Mouse (Mus musculus): ENCODE data around the gene Tex37. TPM values are rescaled to one million over a fixed set of nuclear protein-coding genes. Genes with fewer than 3 reads are reported as not detected.

The Tex37 gene
- total and polyA plus RNA-seq, 3 experiments, result not detected

DNA sequence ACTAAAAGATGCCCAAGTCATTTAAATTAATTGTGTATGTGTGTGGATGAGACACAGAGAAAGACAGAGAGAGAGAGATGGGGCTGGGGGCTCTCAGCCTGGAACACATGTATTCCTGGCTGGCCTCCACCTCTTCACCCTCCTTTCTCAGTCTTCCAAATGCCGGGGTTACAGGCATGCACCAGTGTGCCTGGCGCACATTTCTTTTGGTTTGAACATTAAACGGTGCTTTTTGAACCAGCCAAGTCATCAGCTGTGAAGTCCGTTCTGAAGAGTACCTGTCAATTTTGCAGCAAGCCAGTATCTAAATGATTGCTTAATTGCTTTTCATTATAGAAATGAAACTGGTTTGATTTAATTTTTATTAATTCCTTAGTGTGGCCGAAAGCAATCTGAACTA lies 52.0 kb downstream of the Tex37 start:
- H3K9ac ChIP-seq (ENCODE audit: control insufficient read depth, low read depth, low read length, poor library complexity, severe bottlenecking), result no peak overlapping the region
- H3K27ac ChIP-seq (ENCODE audit: control insufficient read depth, low read depth, low read length), result no peak overlapping the region
- no peak for DNase-seq (ENCODE audit: low read depth, low spot score)
- no peak overlapping the region for H3K4me3 ChIP-seq (ENCODE audit: control insufficient read depth in 1 of 2, insufficient read depth in 1 of 2, low read depth in 2 of 2, low read length in 2 of 2)
- no peaks in the 10 kb centered on the region for H3K27me3 ChIP-seq (ENCODE audit: control insufficient read depth in 1 of 2, insufficient read depth in 2 of 2, low read length in 2 of 2)
- H3K36me3 ChIP-seq (ENCODE audit: control insufficient read depth in 1 of 2, insufficient read depth in 2 of 2, low read length in 2 of 2), result no peaks in the 10 kb centered on the region
- no peaks in the 10 kb centered on the region for H3K4me1 ChIP-seq (ENCODE audit: control insufficient read depth in 1 of 2, insufficient read depth in 2 of 2, low read length in 2 of 2)
- no peak for TF ChIP-seq USF1 (IDR thresholded peaks at IDR 0.05; ENCODE audit: low read depth, low read length)
- TF ChIP-seq MAX (IDR thresholded peaks at IDR 0.05; ENCODE audit: low read length), result no peak
- TF ChIP-seq ZNF384 (IDR thresholded peaks at IDR 0.05; ENCODE audit: low read depth, low read length), result no peak
- no peak for TF ChIP-seq CHD2 (IDR thresholded peaks at IDR 0.05; ENCODE audit: low read length)
- no peak for TF ChIP-seq UBTF (IDR thresholded peaks at IDR 0.05; ENCODE audit: borderline replicate concordance, insufficient read depth, low read depth, low read length)
- no peak for TF ChIP-seq HCFC1 (IDR thresholded peaks at IDR 0.05; ENCODE audit: low read depth, low read length)
- TF ChIP-seq ZC3H11A (IDR thresholded peaks at IDR 0.05; ENCODE audit: low read depth, low read length), result no peak
- TF ChIP-seq MXI1 (IDR thresholded peaks at IDR 0.05; ENCODE audit: low read depth, low read length), result no peak
- no peak for TF ChIP-seq RCOR1 (IDR thresholded peaks at IDR 0.05; ENCODE audit: low read depth, low read length)
- no peak for TF ChIP-seq POLR2A (IDR thresholded peaks at IDR 0.05; ENCODE audit: control insufficient read depth in 1 of 2, insufficient read depth in 1 of 2, low read depth in 1 of 2, low read length in 2 of 2, poor library complexity in 1 of 2)
- H3K9me3 ChIP-seq (replicated peaks; ENCODE audit: insufficient read depth, low read length), result no peaks in the 10 kb centered on the region
- H3K79me2 ChIP-seq (ENCODE audit: control insufficient read depth, insufficient read depth, low read length, poor library complexity), result peaks cover 2% of the 10 kb centered on the region; the same call in 1 of the 2 replicates

DNA sequence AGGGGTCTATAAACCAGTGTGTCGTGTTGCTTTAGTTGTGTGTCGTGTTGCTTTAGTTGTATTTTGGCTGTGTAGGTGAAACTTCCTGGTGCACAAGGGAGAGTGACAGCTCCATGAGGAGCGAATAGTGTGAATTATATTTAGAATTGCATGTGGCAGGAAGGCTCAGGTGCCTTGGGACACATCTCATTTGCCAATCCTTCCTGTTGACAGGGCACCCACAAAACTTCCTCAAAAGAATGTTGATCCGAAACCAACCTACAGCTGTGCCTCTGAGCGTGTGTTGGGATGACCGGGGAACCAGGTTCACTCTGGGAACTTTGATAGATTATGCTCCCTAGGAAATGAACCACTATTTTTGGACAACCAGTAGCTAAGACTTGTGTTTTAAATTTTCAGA lies 54.4 kb downstream of the Tex37 start:
- TF ChIP-seq USF2 (IDR thresholded peaks at IDR 0.05; ENCODE audit: borderline replicate concordance in 1 of 2, insufficient read depth in 1 of 2, low read depth in 1 of 2, low read length in 2 of 2) (no peak), POLR2AphosphoS5 (IDR thresholded peaks at IDR 0.05; ENCODE audit: borderline replicate concordance, low read depth, low read length) (no peak), CTCF (IDR thresholded peaks at IDR 0.05 in 2 of 3, conservative IDR thresholded peaks at IDR 0.05 in 1 of 3; ENCODE audit: control insufficient read depth in 1 of 3, insufficient read depth in 1 of 3, low read depth in 2 of 3, low read length in 3 of 3, poor library complexity in 1 of 3, severe bottlenecking in 1 of 3) (no peak), ELF1 (IDR thresholded peaks at IDR 0.05; ENCODE audit: low read depth, low read length) (no peak), ETS1 (IDR thresholded peaks at IDR 0.05; ENCODE audit: low read depth, low read length) (no peak), MAZ (IDR thresholded peaks at IDR 0.05; ENCODE audit: low read depth, low read length) (no peak), CHD2 (IDR thresholded peaks at IDR 0.05; ENCODE audit: low read length) (no peak), SMC3 (IDR thresholded peaks at IDR 0.05; ENCODE audit: low read depth, low read length) (no peak), TBP (IDR thresholded peaks at IDR 0.05; ENCODE audit: low read depth, low read length) (no peak), MYB (IDR thresholded peaks at IDR 0.05; ENCODE audit: low read depth, low read length) (no peak), MAX (IDR thresholded peaks at IDR 0.05; ENCODE audit: low read length) (no peak), MAFK (IDR thresholded peaks at IDR 0.05; ENCODE audit: borderline replicate concordance, low read depth, low read length) (no peak)
- no peak overlapping the region for H3K27ac ChIP-seq (ENCODE audit: control insufficient read depth, low read depth, low read length)
- no peak overlapping the region for H3K4me3 ChIP-seq (ENCODE audit: control insufficient read depth in 1 of 2, insufficient read depth in 1 of 2, low read depth in 2 of 2, low read length in 2 of 2)
- H3K79me2 ChIP-seq (ENCODE audit: control insufficient read depth, insufficient read depth, low read length, poor library complexity), result peaks cover 2% of the 10 kb centered on the region; the same call in 1 of the 2 replicates
- no peaks in the 10 kb centered on the region for H3K36me3 ChIP-seq (ENCODE audit: control insufficient read depth in 1 of 2, insufficient read depth in 2 of 2, low read length in 2 of 2)
- H3K9ac ChIP-seq (ENCODE audit: control insufficient read depth, low read depth, low read length, poor library complexity, severe bottlenecking), result no peak overlapping the region
- no peaks in the 10 kb centered on the region for H3K27me3 ChIP-seq (ENCODE audit: control insufficient read depth in 1 of 2, insufficient read depth in 2 of 2, low read length in 2 of 2)
- H3K9me3 ChIP-seq (replicated peaks; ENCODE audit: insufficient read depth, low read length), result no peaks in the 10 kb centered on the region
- DNase-seq (ENCODE audit: low read depth, low spot score), result no peak
- H3K4me1 ChIP-seq (ENCODE audit: control insufficient read depth in 1 of 2, insufficient read depth in 2 of 2, low read length in 2 of 2), result no peaks in the 10 kb centered on the region

Other genes starting within 250 kb of the Tex37 start
- 188 and 238 TPM in 2 replicates for gene Rpia, start 126.7 kb downstream of the Tex37 start, total RNA-seq (2012; rRNA removed)
- gene Rpia, start 126.7 kb downstream of the Tex37 start, polyA plus RNA-seq (2012; ENCODE audit: insufficient read depth in 1 of 2, insufficient read length in 2 of 2, low read depth in 1 of 2, low replicate concordance in 2 of 2, missing spikeins in 1 of 2), result 100 to 1,000 TPM in 1 of 2 experiments, 10 to 100 TPM in 1; 93.4 to 180 TPM
- gene Eif2ak3, start 74.4 kb downstream of the Tex37 start, total RNA-seq (2012; rRNA removed), result 9.0 and 9.1 TPM in 2 replicates
- 1 to 10 TPM in 1 of 2 experiments, not detected in 1; 9.9 TPM for gene Eif2ak3, start 74.4 kb downstream of the Tex37 start, polyA plus RNA-seq (2012; ENCODE audit: insufficient read depth in 1 of 2, insufficient read length in 2 of 2, low read depth in 1 of 2, low replicate concordance in 2 of 2, missing spikeins in 1 of 2)
- gene Foxi3, start 37.6 kb upstream of the Tex37 start, total RNA-seq (2012; rRNA removed), result not detected in 2 replicates
- not detected for gene Foxi3, start 37.6 kb upstream of the Tex37 start, polyA plus RNA-seq (2012; ENCODE audit: insufficient read depth in 1 of 2, insufficient read length in 2 of 2, low read depth in 1 of 2, low replicate concordance in 2 of 2, missing spikeins in 1 of 2)
- 0.08 and 0.16 TPM in 2 replicates for gene Thnsl2, start 225.5 kb upstream of the Tex37 start, total RNA-seq (2012; rRNA removed)
- under 1 TPM in 1 of 2 experiments, not detected in 1; 0.21 TPM for gene Thnsl2, start 225.5 kb upstream of the Tex37 start, polyA plus RNA-seq (2012; ENCODE audit: insufficient read depth in 1 of 2, insufficient read length in 2 of 2, low read depth in 1 of 2, low replicate concordance in 2 of 2, missing spikeins in 1 of 2)